Mouse (Mus musculus): Measurements from ENCODE around the gene Misp. TPM values are rescaled to one million over a fixed set of nuclear protein-coding genes. Genes with fewer than 3 reads are reported as not detected.
A peak's percentile ranks its signal among the peaks of the same experiment; 100 is the strongest.

The Misp gene
- polyA plus RNA-seq, 1 experiment from 2014 or later = 27.6 TPM

DNA sequence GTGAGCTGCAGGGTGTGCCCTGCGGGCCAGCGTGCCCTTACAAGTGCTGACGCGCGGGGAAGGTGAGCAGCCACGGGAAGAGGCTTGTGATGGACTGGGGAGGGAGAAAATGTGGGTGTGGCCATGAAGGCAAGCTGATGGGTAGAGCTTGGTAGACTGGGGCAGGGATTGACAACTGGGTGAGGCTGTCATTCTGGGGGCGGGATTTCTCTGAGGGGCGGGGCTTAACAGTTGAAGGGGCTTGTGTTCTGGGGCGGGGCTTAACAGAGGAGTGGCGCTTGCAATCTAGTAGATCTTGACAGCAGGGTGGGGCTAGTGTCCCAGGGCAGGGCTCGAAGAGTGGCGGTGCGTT, 40.1 kb upstream of the Misp start:
- under 1% methylated on average over 13 of the region's 13 CpGs for WGBS
- Histone ChIP-seq H3K4me3 (ENCODE audit: low read depth, low read length) (peak overlapping the region; percentile 38), H3K4me1 (ENCODE audit: control insufficient read depth, insufficient read depth, low read length) (peaks cover 30% of the 10 kb centered on the region), H3K36me3 (ENCODE audit: control insufficient read depth, insufficient read depth, low read length) (no peaks in the 10 kb centered on the region), H3K27me3 (ENCODE audit: control insufficient read depth, insufficient read depth, low read length) (no peaks in the 10 kb centered on the region), H3K9me3 (ENCODE audit: control insufficient read depth, low read depth, low read length) (no peaks in the 10 kb centered on the region), H3K27ac (ENCODE audit: low read length) (peak overlapping the region; percentile 39), H3K9ac (replicated peaks; ENCODE audit: low read depth, low read length) (0 out of 2 replicates have a peak overlapping the region, but pooled peaks have one; percentile 10), H3K4me2 (replicated peaks; ENCODE audit: low read depth, low read length) (peak overlapping the region; percentile 80)
- ATAC-seq (ENCODE audit: insufficient number of reproducible peaks, insufficient read depth, low FRiP score, low read depth) = no peak; the same call in 1 of the 2 replicates

DNA sequence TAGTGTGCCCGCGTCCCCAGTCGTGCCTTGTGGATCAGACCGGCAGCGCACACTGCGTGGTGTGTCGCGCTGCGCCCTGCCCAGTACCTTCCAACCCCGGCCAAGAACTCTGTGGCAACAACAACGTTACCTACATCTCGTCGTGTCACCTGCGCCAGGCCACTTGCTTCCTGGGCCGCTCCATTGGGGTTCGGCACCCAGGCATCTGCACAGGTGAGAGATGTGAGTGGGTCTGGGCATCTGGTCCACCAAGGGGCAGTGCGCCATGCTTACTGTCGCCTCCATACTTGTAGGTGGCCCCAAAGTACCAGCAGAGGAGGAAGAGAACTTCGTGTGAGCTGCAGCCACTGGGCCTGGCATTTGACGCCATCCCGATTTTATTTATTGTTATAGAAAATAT, 39.6 kb upstream of the Misp start:
- H3K4me1 ChIP-seq (ENCODE audit: control insufficient read depth, insufficient read depth, low read length) = peaks cover 30% of the 10 kb centered on the region
- no peaks in the 10 kb centered on the region for H3K9me3 ChIP-seq (ENCODE audit: control insufficient read depth, low read depth, low read length)
- no peak for ATAC-seq (ENCODE audit: insufficient number of reproducible peaks, insufficient read depth, low FRiP score, low read depth)
- no peak overlapping the region for H3K27ac ChIP-seq (ENCODE audit: low read length)
- H3K4me2 ChIP-seq (replicated peaks; ENCODE audit: low read depth, low read length) = peak overlapping the region; percentile 80
- 28% methylated on average over 21 of the region's 21 CpGs for WGBS
- no peaks in the 10 kb centered on the region for H3K36me3 ChIP-seq (ENCODE audit: control insufficient read depth, insufficient read depth, low read length)
- no peak overlapping the region for H3K9ac ChIP-seq (replicated peaks; ENCODE audit: low read depth, low read length)
- no peaks in the 10 kb centered on the region for H3K27me3 ChIP-seq (ENCODE audit: control insufficient read depth, insufficient read depth, low read length)
- H3K4me3 ChIP-seq (ENCODE audit: low read depth, low read length) = peak overlapping the region; percentile 38; the same call in 1 of the 2 replicates

DNA sequence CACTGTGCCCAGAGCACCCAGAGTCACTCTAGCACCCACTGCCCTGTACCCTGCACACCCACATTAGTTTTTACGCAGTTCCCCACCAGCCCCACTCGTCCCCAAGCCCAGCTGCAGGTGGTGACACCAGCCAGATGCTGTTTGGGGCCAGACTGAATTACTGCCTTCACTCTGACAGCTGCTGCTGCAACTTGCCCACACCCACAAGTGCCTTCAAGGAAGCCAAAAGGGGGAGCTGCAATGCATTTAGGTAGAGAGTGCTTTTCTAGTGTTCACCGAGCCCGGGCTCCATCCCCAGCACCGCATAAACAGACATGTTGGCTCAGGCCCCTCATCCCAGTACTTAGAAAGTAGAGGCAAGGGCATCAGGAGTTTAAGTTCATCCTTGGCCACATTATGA, 38.8 kb upstream of the Misp start:
- Histone ChIP-seq H3K27ac (ENCODE audit: low read length) (no peak overlapping the region), H3K4me1 (ENCODE audit: control insufficient read depth, insufficient read depth, low read length) (peaks cover 29% of the 10 kb centered on the region), H3K9ac (replicated peaks; ENCODE audit: low read depth, low read length) (no peak overlapping the region), H3K36me3 (ENCODE audit: control insufficient read depth, insufficient read depth, low read length) (no peaks in the 10 kb centered on the region), H3K27me3 (ENCODE audit: control insufficient read depth, insufficient read depth, low read length) (no peaks in the 10 kb centered on the region), H3K4me3 (ENCODE audit: low read depth, low read length) (no peak overlapping the region), H3K4me2 (replicated peaks; ENCODE audit: low read depth, low read length) (no peak overlapping the region), H3K9me3 (ENCODE audit: control insufficient read depth, low read depth, low read length) (no peaks in the 10 kb centered on the region)
- 64% methylated on average over 5 of the region's 5 CpGs for WGBS
- no peak for ATAC-seq (ENCODE audit: insufficient number of reproducible peaks, insufficient read depth, low FRiP score, low read depth)

DNA sequence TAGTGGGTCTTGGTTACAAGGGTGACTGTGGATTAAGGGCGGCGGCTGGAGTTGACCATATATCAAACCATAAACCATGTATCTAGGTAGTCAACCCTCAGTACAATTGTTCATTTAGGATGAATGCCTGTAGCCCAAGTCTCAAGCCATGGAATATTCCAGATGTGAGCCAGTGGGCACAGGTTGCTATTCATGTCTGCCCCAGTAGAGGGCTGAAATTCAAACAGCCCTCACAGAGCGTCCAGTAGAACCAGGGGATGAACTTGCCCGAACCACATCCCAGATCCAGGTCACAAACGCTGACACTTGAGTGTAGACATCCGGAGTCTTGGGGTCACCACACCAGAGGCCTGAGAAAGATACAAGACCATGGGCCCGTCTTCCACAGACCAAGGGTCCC, 37.7 kb upstream of the Misp start:
- H3K9me3 ChIP-seq (ENCODE audit: control insufficient read depth, low read depth, low read length) = no peaks in the 10 kb centered on the region
- ATAC-seq (ENCODE audit: insufficient number of reproducible peaks, insufficient read depth, low FRiP score, low read depth) = no peak
- H3K27ac ChIP-seq (ENCODE audit: low read length) = no peak overlapping the region
- H3K27me3 ChIP-seq (ENCODE audit: control insufficient read depth, insufficient read depth, low read length) = no peaks in the 10 kb centered on the region
- no peak overlapping the region for H3K4me3 ChIP-seq (ENCODE audit: low read depth, low read length)
- 61% methylated on average over 7 of the region's 7 CpGs for whole genome bisulfite sequencing
- no peak overlapping the region for H3K9ac ChIP-seq (replicated peaks; ENCODE audit: low read depth, low read length)
- peaks cover 19% of the 10 kb centered on the region for H3K4me1 ChIP-seq (ENCODE audit: control insufficient read depth, insufficient read depth, low read length)
- H3K4me2 ChIP-seq (replicated peaks; ENCODE audit: low read depth, low read length) = no peak overlapping the region
- H3K36me3 ChIP-seq (ENCODE audit: control insufficient read depth, insufficient read depth, low read length) = no peaks in the 10 kb centered on the region

DNA sequence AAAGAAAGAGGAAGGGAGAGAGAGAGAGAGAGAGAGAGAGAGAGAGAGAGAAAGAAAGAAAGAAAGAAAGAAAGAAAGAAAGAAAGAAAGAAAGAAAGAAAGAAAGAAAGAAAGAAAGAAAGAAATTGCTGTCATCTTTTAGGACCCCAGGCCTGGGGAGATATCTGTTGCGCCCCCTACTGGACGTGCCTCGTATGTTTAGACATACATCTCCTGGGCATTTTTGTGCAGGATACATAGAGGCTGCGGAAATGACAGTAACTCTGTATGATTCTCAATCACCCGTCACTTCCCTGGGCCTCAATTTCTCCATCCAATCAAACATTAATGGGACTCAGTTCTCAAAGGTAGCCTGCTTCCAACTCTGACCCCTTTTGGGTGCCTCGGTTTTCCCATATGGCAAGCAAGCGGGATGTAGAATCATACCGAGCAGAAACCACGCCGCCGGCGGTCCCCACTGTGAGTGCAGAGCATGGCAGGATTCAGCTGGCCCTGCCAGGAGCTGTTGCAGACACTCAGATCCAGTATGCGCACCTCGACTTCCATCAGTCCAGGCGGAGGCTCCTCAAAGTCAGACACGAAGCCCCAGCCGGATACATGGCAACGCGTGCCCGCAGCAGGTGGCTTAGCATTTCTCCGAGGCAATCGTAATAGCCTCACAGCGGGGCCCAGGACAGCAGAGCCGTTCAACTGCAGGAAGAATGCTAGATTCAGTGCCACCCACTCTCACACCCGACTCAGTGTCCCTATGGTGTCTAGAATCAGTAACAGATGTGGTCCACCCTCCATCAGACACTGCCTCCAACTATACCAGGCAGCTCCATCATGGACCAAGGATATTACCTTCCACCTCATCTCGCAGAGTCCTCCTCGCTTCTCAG, 36.6 kb upstream of the Misp start:
- H3K36me3 ChIP-seq (ENCODE audit: control insufficient read depth, insufficient read depth, low read length) = no peaks in the 10 kb centered on the region
- no peak overlapping the region for H3K4me2 ChIP-seq (replicated peaks; ENCODE audit: low read depth, low read length)
- no peak overlapping the region for H3K27ac ChIP-seq (ENCODE audit: low read length)
- no peaks in the 10 kb centered on the region for H3K27me3 ChIP-seq (ENCODE audit: control insufficient read depth, insufficient read depth, low read length)
- H3K4me3 ChIP-seq (ENCODE audit: low read depth, low read length) = no peak overlapping the region
- H3K9me3 ChIP-seq (ENCODE audit: control insufficient read depth, low read depth, low read length) = no peaks in the 10 kb centered on the region
- H3K4me1 ChIP-seq (ENCODE audit: control insufficient read depth, insufficient read depth, low read length) = peaks cover 11% of the 10 kb centered on the region
- ATAC-seq (ENCODE audit: insufficient number of reproducible peaks, insufficient read depth, low FRiP score, low read depth) = no peak
- no peak overlapping the region for H3K9ac ChIP-seq (replicated peaks; ENCODE audit: low read depth, low read length)
- 46% methylated on average over 27 of the region's 27 CpGs for WGBS

DNA sequence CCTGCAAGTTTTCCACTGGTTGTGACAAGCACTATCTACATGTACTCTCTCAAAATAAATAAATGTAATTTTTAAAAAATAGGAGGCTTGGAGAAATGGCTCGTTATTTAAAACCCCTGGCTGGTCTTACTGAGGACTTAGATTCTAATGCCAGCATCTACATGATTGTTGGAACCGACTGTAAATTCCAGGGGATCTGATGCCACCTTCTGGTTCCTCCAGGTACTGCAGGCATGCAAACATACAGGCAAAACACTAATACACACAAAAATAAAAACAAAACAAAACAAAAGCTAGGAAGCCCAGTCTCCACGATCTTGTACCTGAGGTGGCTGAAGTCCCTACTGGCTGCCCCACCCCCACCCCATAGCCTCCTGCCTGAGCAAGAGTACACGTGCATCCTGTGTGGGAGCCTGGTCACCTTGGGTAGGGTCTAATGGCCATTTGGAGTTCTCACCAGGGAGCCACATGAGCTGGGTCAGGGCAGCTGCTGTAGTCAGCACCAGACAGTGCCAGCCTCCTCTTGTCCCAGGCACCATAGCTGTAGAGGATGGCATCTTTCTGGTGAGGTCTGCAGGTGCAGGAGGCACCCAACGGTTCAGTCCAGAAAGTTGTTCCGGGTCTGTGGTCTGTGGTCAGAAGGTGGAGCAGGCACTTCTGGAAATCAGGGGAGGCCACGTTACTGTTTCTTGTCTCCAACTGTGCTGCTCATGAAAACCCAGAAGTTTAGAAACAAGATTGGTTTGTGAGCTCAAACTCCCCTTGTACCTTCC, 32.2 kb upstream of the Misp start:
- Histone ChIP-seq H3K9me3 (ENCODE audit: control insufficient read depth, low read depth, low read length) (no peaks in the 10 kb centered on the region), H3K4me2 (replicated peaks; ENCODE audit: low read depth, low read length) (no peak overlapping the region), H3K27me3 (ENCODE audit: control insufficient read depth, insufficient read depth, low read length) (no peaks in the 10 kb centered on the region), H3K4me1 (ENCODE audit: control insufficient read depth, insufficient read depth, low read length) (0 out of 2 replicates have a peak, but pooled peaks cover 2% of the 10 kb centered on the region), H3K27ac (ENCODE audit: low read length) (no peak overlapping the region), H3K36me3 (ENCODE audit: control insufficient read depth, insufficient read depth, low read length) (no peaks in the 10 kb centered on the region), H3K4me3 (ENCODE audit: low read depth, low read length) (no peak overlapping the region), H3K9ac (replicated peaks; ENCODE audit: low read depth, low read length) (no peak overlapping the region)
- 37% methylated on average over 7 of the region's 7 CpGs for WGBS
- no peak for ATAC-seq (ENCODE audit: insufficient number of reproducible peaks, insufficient read depth, low FRiP score, low read depth)

DNA sequence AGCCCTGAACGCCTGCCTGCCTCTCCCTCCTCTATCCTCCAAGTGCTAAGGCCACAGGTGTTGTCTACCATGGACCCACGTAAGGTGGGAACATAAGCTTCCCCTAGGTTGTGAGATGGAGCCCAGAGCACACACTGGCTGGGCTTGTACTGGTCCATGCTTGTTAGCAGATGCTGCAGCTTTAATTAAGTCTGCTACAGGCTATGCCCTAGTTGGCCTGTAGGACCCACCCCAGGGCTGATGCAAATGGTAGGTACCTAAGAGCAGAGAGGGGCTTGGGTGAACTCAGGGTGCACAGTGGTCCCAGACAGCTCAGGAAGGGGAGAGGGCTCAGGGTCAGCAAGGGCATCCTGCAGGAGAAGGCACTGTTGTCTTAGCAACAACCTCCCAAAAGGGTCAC, 31.2 kb upstream of the Misp start:
- H3K4me1 ChIP-seq (ENCODE audit: control insufficient read depth, insufficient read depth, low read length) = peaks cover 8% of the 10 kb centered on the region
- ATAC-seq (ENCODE audit: insufficient number of reproducible peaks, insufficient read depth, low FRiP score, low read depth) = no peak
- H3K9me3 ChIP-seq (ENCODE audit: control insufficient read depth, low read depth, low read length) = no peaks in the 10 kb centered on the region

DNA sequence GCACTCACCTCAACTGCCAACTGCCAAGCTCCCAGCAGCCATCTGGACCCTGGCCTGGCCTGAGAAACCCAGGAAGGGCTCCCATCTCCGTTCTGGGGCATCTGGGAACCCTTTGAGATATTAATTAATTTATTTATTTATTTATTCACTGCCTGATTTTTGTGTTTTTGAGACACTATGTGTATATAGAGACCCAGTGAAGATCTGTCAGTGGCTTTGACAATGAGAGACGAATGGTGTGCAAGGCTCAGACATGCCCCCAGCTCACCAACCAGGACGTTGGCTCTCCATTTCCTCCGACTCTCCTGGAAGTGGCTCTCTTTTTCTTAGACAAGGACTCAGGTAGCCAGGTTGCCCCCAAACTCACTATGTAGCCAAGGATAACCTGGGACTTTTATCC, 29.9 kb upstream of the Misp start, which contains the start of gene Prss57:
TSS of gene Prss57 (minus strand) at position 101 of the 400 bp plus-strand sequence.
- H3K9ac ChIP-seq (replicated peaks; ENCODE audit: low read depth, low read length) = no peak within 1 kb of the TSS
- H3K36me3 ChIP-seq (ENCODE audit: control insufficient read depth, insufficient read depth, low read length) = no peaks in the 10 kb centered on the region
- H3K4me2 ChIP-seq (replicated peaks; ENCODE audit: low read depth, low read length) = no peak within 1 kb of the TSS
- H3K4me1 ChIP-seq (ENCODE audit: control insufficient read depth, insufficient read depth, low read length) = peaks cover 15% of the 10 kb centered on the region
- no peak for ATAC-seq (ENCODE audit: insufficient number of reproducible peaks, insufficient read depth, low FRiP score, low read depth)
- no peaks in the 10 kb centered on the region for H3K27me3 ChIP-seq (ENCODE audit: control insufficient read depth, insufficient read depth, low read length)
- H3K9me3 ChIP-seq (ENCODE audit: control insufficient read depth, low read depth, low read length) = no peaks in the 10 kb centered on the region
- H3K27ac ChIP-seq (ENCODE audit: low read length) = no peak within 1 kb of the TSS
- no peak within 1 kb of the TSS for H3K4me3 ChIP-seq (ENCODE audit: low read depth, low read length)
- WGBS = 90% methylated on average over 4 of the region's 4 CpGs

More for the DNA sequence above, 31.2 kb upstream of the Misp start:
- WGBS = 52% methylated on average over 2 of the region's 2 CpGs
- Histone ChIP-seq H3K9ac (replicated peaks; ENCODE audit: low read depth, low read length) (no peak overlapping the region), H3K36me3 (ENCODE audit: control insufficient read depth, insufficient read depth, low read length) (no peaks in the 10 kb centered on the region), H3K27ac (ENCODE audit: low read length) (no peak overlapping the region), H3K27me3 (ENCODE audit: control insufficient read depth, insufficient read depth, low read length) (no peaks in the 10 kb centered on the region), H3K4me3 (ENCODE audit: low read depth, low read length) (no peak overlapping the region), H3K4me2 (replicated peaks; ENCODE audit: low read depth, low read length) (no peak overlapping the region)

All from stomach, embryonic 14.5 days (tissue).